Mouse (Mus musculus) large intestine, adult 2 months (tissue): ENCODE results near the gene Vapb. TPM values are rescaled to one million over a fixed set of nuclear protein-coding genes. Genes with fewer than 3 reads are reported as not detected.

Source experiments
- DNase-seq: peaks from one replicate; pipeline ENCODE4 v3.0.0-alpha.2; 2012; ENCODE audit warnings: low read depth, low spot score
- WGBS: fragments of 180-500 bp; shearing (Covaris S2); methylation state at CpG from one replicate; pipeline ENCODE4 v1.1.7; 2018; 5-methylcytosine and 5-hydroxymethylcytosine counted together
- polyA plus RNA-seq: library from polyadenylated mRNA; depleted of rRNA; stranded (reverse); fragments of >200 nt; gene quantifications from 2 replicates; pipeline ENCODE4 v1.2.3, GENCODE M21; 2012

The Vapb gene
- polyA plus RNA-seq, 1 experiment = 11.0 TPM

DNA sequence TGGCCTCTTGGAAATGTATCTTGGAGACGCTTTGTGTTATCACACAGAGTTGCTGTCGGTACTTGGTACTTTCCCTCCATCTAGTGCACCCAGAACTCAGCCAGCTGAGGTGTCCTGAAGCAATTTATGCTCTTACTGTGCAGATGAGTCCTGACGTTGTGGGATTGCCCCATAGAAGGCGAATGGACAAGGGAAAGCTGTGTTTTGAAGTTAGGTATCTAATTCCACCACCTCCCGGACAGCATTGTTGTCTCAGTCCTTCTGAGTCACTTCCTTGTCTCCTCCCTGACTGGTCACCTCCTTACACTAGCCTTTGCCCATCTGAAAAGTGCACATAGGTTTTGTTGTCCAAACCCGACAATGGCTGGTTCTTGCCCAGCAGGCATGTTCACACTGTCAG is 47.6 kb downstream of the Vapb start:
- 76% methylated on average over 6 of the region's 6 CpGs for whole genome bisulfite sequencing
- no peak for DNase-seq

GRCm38 (mm10) chr2:173789945-173790804 is 52.9 kb downstream of the Vapb start:
- DNase-seq = no peak
- WGBS = 27% methylated on average over 23 of the region's 23 CpGs

- 84% methylated on average over 20 of the region's 20 CpGs for WGBS
- DNase-seq = no peak
Observed at GRCm38 (mm10) chr2:173791904-173792757, 54.8 kb downstream of the Vapb start.

GRCm38 (mm10) chr2:173794018-173794417 is 56.7 kb downstream of the Vapb start:
- DNase-seq = no peak
- WGBS = 86% methylated on average over 12 of the region's 12 CpGs

DNA sequence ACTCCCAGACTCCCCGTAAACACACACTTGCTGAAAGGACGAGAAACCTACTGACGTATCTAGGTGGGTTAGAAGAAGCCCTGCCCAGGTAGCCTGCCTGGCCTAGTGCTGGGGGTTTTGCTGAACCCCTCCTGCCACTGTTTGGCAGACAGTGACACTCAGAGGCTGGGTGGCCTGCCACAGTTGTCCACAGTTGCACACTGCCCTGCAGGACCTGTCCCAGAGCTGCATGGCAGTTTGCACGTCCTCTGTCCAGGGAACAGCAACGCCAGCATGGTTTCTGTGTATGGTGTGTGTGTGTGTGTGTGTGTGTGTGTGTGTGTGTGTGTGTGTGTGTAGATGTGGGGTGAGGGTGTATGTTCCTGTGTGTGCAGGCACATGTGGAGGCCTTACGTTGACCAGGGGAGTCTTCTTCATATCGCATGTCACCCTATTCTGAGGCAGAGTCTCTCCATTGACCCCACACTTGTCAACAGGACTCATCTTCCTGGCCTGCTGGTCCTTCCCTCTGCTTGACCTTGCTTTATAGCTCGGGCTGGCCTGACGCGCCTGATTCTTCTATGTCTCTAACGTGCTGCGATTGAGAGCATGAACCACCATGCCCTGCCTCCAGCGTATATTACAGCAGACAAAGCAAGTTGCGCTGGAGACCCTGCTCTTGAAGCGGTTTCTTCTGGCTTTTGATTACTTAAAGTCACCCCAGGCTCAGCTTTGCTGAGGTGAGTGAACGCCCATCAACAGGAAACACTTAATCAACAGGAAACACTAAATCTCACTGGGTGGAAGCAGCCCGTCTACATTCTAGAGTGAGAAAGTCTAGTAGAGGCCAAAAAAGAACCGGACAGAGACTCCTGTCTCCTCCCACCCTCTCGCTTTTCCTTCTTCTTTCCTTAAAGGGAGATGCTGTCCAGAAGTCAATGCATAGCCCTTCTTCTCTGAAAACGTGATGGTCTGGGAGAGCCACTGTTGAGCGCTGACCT is 57.5 kb downstream of the Vapb start:
- no peak for DNase-seq
- 72% methylated on average over 21 of the region's 21 CpGs for WGBS

- WGBS = 78% methylated on average over 15 of the region's 15 CpGs
- no peak for DNase-seq
Observed at GRCm38 (mm10) chr2:173795801-173796673, 58.7 kb downstream of the Vapb start.

DNA sequence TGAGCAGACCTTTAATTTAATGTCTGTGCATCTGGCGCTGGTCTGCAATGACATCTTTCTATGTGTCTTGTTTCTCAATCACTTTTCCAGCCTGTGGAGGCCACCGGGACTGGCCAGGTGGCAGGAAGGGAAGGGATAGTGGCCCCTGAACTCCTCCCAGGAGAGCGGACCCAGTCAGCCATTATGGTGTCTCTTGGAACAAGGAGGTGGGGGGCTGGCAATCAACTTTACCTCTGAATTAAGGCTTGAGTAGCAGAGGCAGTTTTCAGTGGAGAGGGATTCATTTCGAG is 59.3 kb downstream of the Vapb start:
- 78% methylated on average over 4 of the region's 4 CpGs for WGBS
- no peak for DNase-seq

- no peak for DNase-seq
- 90% methylated on average over 1 of the region's 1 CpGs for WGBS
Observed at GRCm38 (mm10) chr2:173799513-173799912, 62.2 kb downstream of the Vapb start.

GRCm38 (mm10) chr2:173800566-173800965 is 63.3 kb downstream of the Vapb start:
- WGBS = 90% methylated on average over 9 of the region's 9 CpGs

GRCm38 (mm10) chr2:173801405-173801876 is 64.1 kb downstream of the Vapb start:
- no peak for DNase-seq
- 50% methylated on average over 11 of the region's 11 CpGs for WGBS

More at GRCm38 (mm10) chr2:173800566-173800965, 63.3 kb downstream of the Vapb start:
- DNase-seq = no peak

GRCm38 (mm10) chr2:173802176-173802575 is 64.9 kb downstream of the Vapb start:
- DNase-seq = no peak

DNA sequence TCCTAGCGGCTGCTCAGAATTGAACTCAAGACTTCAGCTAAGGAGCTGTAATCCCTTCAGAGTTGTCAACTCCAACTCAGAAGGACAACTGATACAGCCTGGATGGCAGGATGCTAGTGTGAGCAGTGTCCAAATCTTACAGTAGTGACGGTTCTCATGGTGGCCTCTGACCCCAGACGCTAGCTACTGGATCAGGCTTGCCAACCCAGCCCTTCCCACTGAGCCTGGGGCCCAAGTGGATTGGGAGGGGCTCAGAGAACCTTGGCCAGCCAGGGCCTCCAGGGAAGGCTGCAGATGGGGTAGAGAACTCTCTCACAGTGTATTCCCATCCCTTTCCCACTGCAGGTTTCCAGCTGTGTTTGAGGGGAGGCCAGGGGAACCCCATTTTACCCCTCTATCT is 65.6 kb downstream of the Vapb start:
- WGBS = 54% methylated on average over 3 of the region's 3 CpGs
- no peak for DNase-seq

More at GRCm38 (mm10) chr2:173802176-173802575, 64.9 kb downstream of the Vapb start:
- 73% methylated on average over 4 of the region's 4 CpGs for WGBS

- DNase-seq = no peak
- WGBS = 95% methylated on average over 11 of the region's 11 CpGs
Observed at GRCm38 (mm10) chr2:173803827-173804226, 66.5 kb downstream of the Vapb start.

- DNase-seq = no peak
- WGBS = 63% methylated on average over 7 of the region's 7 CpGs
Observed at GRCm38 (mm10) chr2:173806621-173807020, 69.3 kb downstream of the Vapb start.

- 75% methylated on average over 7 of the region's 7 CpGs for WGBS
- DNase-seq = no peak
Observed at GRCm38 (mm10) chr2:173808942-173809341, 71.6 kb downstream of the Vapb start.

GRCm38 (mm10) chr2:173810036-173810850 is 72.9 kb downstream of the Vapb start:
- DNase-seq = no peak
- 54% methylated on average over 15 of the region's 15 CpGs for WGBS

- 91% methylated on average over 5 of the region's 5 CpGs for WGBS
- no peak for DNase-seq
Observed at GRCm38 (mm10) chr2:173810851-173811130, 73.5 kb downstream of the Vapb start.

DNA sequence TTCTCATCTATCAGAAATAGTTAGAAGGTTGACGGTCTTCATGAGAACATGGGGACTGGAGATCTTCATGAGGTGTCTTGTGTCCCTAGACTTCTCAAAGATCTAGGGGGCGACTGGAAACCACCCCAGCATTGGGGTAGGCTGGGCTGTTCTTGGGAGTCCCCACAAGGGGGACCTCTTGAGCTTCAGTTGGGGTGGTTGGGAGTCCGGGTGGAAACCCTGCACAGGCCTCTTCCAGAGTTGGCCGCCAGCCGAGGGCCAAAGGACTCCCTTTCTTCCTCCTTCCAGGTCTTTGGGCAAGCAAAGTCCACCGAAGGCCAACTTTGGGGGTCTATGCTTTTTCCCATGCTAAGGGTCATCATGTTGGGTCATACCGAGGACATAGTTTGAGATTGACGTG is 74.5 kb downstream of the Vapb start:
- no peak for DNase-seq
- 61% methylated on average over 8 of the region's 8 CpGs for WGBS
